Mouse (Mus musculus) embryonic fibroblast, embryonic 13.5 days (primary cell): ENCODE results near the gene Arel1.

Experiments
- CTCF ChIP-seq: IDR thresholded peaks from 2 replicates; pipeline ENCODE4 v1.5.1; 2011; ENCODE audit warnings: mild to moderate bottlenecking, control low read depth, low read length, moderate library complexity, borderline replicate concordance; ENCODE audit not compliant: insufficient read depth
- POLR2A ChIP-seq: IDR thresholded peaks from 2 replicates; pipeline ENCODE4 v1.6.1; 2011; ENCODE audit warnings: low read depth, mild to moderate bottlenecking, control low read depth, low read length, moderate library complexity

DNA sequence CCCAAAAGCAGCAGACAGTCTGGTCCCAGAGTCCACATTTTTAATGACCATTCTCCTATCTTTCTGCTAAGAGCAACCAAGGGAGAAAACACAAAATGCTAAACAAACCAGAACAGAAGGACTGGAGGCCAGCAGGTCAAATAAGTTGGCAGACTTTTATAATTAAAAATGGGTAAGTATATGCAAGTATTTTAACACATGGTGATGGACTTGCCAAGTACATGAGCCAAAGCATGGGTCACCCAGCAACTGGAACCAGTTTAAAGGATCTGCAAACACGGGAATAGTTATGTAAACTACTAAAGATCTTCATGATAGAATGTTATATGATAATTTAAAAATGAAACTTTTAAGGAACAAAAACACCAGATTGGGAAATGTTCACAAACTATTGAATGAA, 18.3 kb downstream of the Arel1 start:
- no peak for TF ChIP-seq CTCF
- no peak for TF ChIP-seq POLR2A
